Mouse (Mus musculus) ES-E14 (cell line): Measurements from ENCODE around the gene Eif4enif1.

Experiments
- CHD2 ChIP-seq: IDR thresholded peaks from 2 replicates; pipeline ENCODE4 v1.6.1; 2014; ENCODE audit warnings: mild to moderate bottlenecking, low read depth, low read length, inconsistent platforms
- HCFC1 ChIP-seq: IDR thresholded peaks from 2 replicates; pipeline ENCODE4 v1.6.1; 2012; ENCODE audit warnings: low read length, inconsistent platforms, borderline replicate concordance; ENCODE audit not compliant: insufficient read depth
- MAFK ChIP-seq: IDR thresholded peaks from 2 replicates; pipeline ENCODE4 v1.6.1; 2014; ENCODE audit warnings: mild to moderate bottlenecking, low read depth, low read length, inconsistent platforms; ENCODE audit not compliant: insufficient read depth
- ZC3H11A ChIP-seq: IDR thresholded peaks from 2 replicates; pipeline ENCODE4 v1.6.1; 2012; ENCODE audit warnings: low read depth, mild to moderate bottlenecking, inconsistent platforms, low read length, borderline replicate concordance
- ZNF384 ChIP-seq: IDR thresholded peaks from 2 replicates; pipeline ENCODE4 v1.6.1; 2012; ENCODE audit warnings: low read depth, low read length, inconsistent platforms

DNA sequence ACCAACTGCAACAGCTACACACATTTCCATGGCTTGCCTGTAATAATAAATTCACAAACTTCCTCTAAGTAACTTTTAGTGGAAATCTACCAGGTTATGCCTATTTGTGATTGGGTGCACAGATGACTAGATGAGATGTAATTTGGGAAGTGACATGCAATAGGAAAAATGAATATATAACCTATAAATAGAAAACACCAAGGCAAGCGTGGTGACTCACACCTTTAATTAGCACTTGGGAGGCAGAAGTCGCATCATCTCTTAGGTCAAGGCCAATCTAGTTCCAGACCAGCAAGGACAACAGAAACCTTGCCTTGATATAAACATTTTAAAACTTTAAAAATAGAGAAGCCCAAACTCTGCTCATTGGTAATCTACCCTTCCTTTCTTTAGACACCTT, 45.2 kb downstream of the Eif4enif1 start:
- TF ChIP-seq ZC3H11A, result no peak
- no peak for TF ChIP-seq CHD2
- TF ChIP-seq HCFC1, result no peak
- TF ChIP-seq MAFK, result no peak
- TF ChIP-seq ZNF384, result no peak
